Mouse (Mus musculus) liver, postnatal 0 days (tissue): ENCODE measurements around the gene Pla2g4f. TPM values are rescaled to one million over a fixed set of nuclear protein-coding genes. Genes with fewer than 3 reads are reported as not detected.

Experiments
- ATAC-seq: fragments of 200-750 bp; cut with Nextera tagmentation; 2 replicates; pipeline ENCODE4 v1.8.0; 2017; ENCODE audit warnings: mild to moderate bottlenecking, moderate library complexity
- DNase-seq: peaks from one replicate; pipeline ENCODE4 v3.0.0-alpha.2; 2016
- H3K27ac ChIP-seq: fragments of 300-500 bp; sonication (generic); 2 replicates; pipeline ENCODE4 v1.5.1; 2014; ENCODE audit warnings: antibody characterized with exemption, moderate library complexity, mild to moderate bottlenecking, low read depth
- H3K27me3 ChIP-seq: fragments of 300-500 bp; sonication (generic); 2 replicates; pipeline ENCODE4 v1.6.1; 2014; ENCODE audit warnings: low read length, control low read depth, mixed read lengths; ENCODE audit not compliant: insufficient read depth
- H3K36me3 ChIP-seq: fragments of 300-500 bp; sonication (generic); replicated peaks from 2 replicates; pipeline ENCODE4 v1.6.1; 2014; ENCODE audit warnings: mild to moderate bottlenecking, control low read depth, low read length, moderate library complexity, mixed read lengths; ENCODE audit not compliant: insufficient read depth
- H3K4me1 ChIP-seq: fragments of 300-500 bp; sonication (generic); 2 replicates; pipeline ENCODE4 v1.6.1; 2014; ENCODE audit warnings: antibody characterized with exemption, mild to moderate bottlenecking, control low read depth; ENCODE audit not compliant: insufficient read depth
- H3K4me2 ChIP-seq: fragments of 300-500 bp; sonication (generic); 2 replicates; pipeline ENCODE4 v1.6.1; 2014; ENCODE audit warnings: low read depth, mild to moderate bottlenecking, low read length, moderate library complexity, mixed read lengths
- H3K4me3 ChIP-seq: fragments of 300-500 bp; sonication (generic); 2 replicates; pipeline ENCODE4 v1.5.1; 2014; ENCODE audit warnings: low read depth, low read length
- H3K9ac ChIP-seq: fragments of 300-500 bp; sonication (generic); replicated peaks from 2 replicates; pipeline ENCODE4 v1.6.1; 2014; ENCODE audit warnings: mild to moderate bottlenecking, moderate library complexity
- H3K9me3 ChIP-seq: fragments of 300-500 bp; sonication (generic); 2 replicates; pipeline ENCODE4 v1.6.1; 2016; ENCODE audit warnings: mild to moderate bottlenecking, control low read depth, low read length, mixed read lengths
- CTCF ChIP-seq: sonication (generic); IDR thresholded peaks from 2 replicates; pipeline ENCODE4 v1.5.1; 2016; ENCODE audit warnings: antibody characterized with exemption, low read depth
- EP300 ChIP-seq: IDR thresholded peaks from 2 replicates; pipeline ENCODE4 v1.6.1; 2016; ENCODE audit warnings: antibody characterized with exemption, low read depth, mild to moderate bottlenecking
- WGBS: fragments of 180-500 bp; shearing (Covaris S2); extraction: QIAGEN DNeasy Blood & Tissue Kit; methylation state at CpG from one replicate; pipeline ENCODE4 v1.1.7; 2014; ENCODE audit not compliant: insufficient replicate concordance; 5-methylcytosine and 5-hydroxymethylcytosine counted together
- polyA plus RNA-seq: library from polyadenylated mRNA; unstranded; fragments of >200 nt; fragmentation: Nextera tagmentation; extraction: Ambion mirVana; gene quantifications from 2 replicates; pipeline ENCODE4 v1.2.1, GENCODE M21; 2015

Gene Pla2g4f
- polyA plus RNA-seq, 1 experiment from 2014 or later, result not detected

GRCm38 (mm10) chr2:120265523-120265922 is 48.4 kb downstream of the Pla2g4f start:
- Histone ChIP-seq H3K27me3 (no peaks in the 10 kb centered on the region), H3K36me3 (no peaks in the 10 kb centered on the region), H3K4me2 (no peak overlapping the region), H3K4me3 (no peak overlapping the region), H3K9me3 (no peaks in the 10 kb centered on the region), H3K27ac (no peak overlapping the region), H3K4me1 (no peaks in the 10 kb centered on the region), H3K9ac (no peak overlapping the region)
- ATAC-seq, result no peak
- WGBS, result 69% methylated on average over 6 of the region's 6 CpGs
- no peak for TF ChIP-seq EP300
- TF ChIP-seq CTCF, result 0 out of 2 replicates have a peak, but pooled peaks have one; percentile 15
- no peak for DNase-seq

- Histone ChIP-seq H3K27me3 (no peaks in the 10 kb centered on the region), H3K4me1 (no peaks in the 10 kb centered on the region), H3K36me3 (no peaks in the 10 kb centered on the region), H3K9ac (no peak overlapping the region), H3K9me3 (no peaks in the 10 kb centered on the region), H3K4me3 (no peak overlapping the region), H3K4me2 (no peak overlapping the region), H3K27ac (no peak overlapping the region)
- 68% methylated on average over 10 of the region's 10 CpGs for WGBS
- ATAC-seq, result no peak
- no peak for DNase-seq
- TF ChIP-seq EP300, result no peak
- no peak for TF ChIP-seq CTCF
Observed at GRCm38 (mm10) chr2:120264858-120265257, 49.1 kb downstream of the Pla2g4f start.

GRCm38 (mm10) chr2:120262876-120263275 is 51.1 kb downstream of the Pla2g4f start:
- DNase-seq (no peak), ATAC-seq (no peak)
- Histone ChIP-seq H3K27me3 (no peaks in the 10 kb centered on the region), H3K4me2 (no peak overlapping the region), H3K4me1 (no peaks in the 10 kb centered on the region), H3K4me3 (no peak overlapping the region), H3K36me3 (no peaks in the 10 kb centered on the region), H3K9me3 (no peaks in the 10 kb centered on the region), H3K9ac (no peak overlapping the region), H3K27ac (no peak overlapping the region)
- no peak for TF ChIP-seq CTCF
- no peak for TF ChIP-seq EP300
- whole genome bisulfite sequencing, result 20% methylated on average over 1 of the region's 1 CpGs

- ATAC-seq (no peak), DNase-seq (no peak)
- Histone ChIP-seq H3K4me3 (no peak overlapping the region), H3K9ac (no peak overlapping the region), H3K27ac (no peak overlapping the region), H3K36me3 (no peaks in the 10 kb centered on the region), H3K4me1 (no peaks in the 10 kb centered on the region), H3K9me3 (no peaks in the 10 kb centered on the region), H3K4me2 (no peak overlapping the region), H3K27me3 (no peaks in the 10 kb centered on the region)
- WGBS, result 63% methylated on average over 3 of the region's 3 CpGs
- no peak for TF ChIP-seq EP300
- no peak for TF ChIP-seq CTCF
Observed at GRCm38 (mm10) chr2:120261346-120261745, 52.6 kb downstream of the Pla2g4f start.

DNA sequence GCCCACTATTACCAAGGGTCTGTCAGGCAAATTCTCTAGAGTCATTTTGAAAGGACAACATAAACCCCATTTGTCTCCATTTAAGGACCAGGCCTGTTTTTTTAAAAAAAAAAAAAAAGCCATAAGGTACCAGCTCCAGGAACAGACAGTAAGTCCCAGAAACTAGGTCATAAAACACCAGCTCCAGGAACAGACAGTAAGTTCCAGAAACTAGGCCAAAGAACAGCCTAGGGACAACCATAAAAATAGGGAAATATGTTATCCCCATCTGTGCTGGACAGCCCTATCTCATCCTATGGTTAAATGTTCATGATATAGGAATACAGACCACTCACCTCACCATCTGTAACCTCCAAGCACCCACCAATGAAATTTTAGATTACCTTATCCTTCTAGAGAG is 57.7 kb downstream of the Pla2g4f start:
- Histone ChIP-seq H3K4me2 (no peak overlapping the region), H3K9ac (no peak overlapping the region)
- ATAC-seq, result no peak

GRCm38 (mm10) chr2:120252644-120253043 is 61.3 kb downstream of the Pla2g4f start:
- H3K4me2 ChIP-seq, result no peak overlapping the region
- H3K9ac ChIP-seq, result no peak overlapping the region
- no peak overlapping the region for H3K27ac ChIP-seq
- H3K4me3 ChIP-seq, result no peak overlapping the region
- H3K36me3 ChIP-seq, result no peaks in the 10 kb centered on the region
- H3K4me1 ChIP-seq, result no peaks in the 10 kb centered on the region
- H3K9me3 ChIP-seq, result no peaks in the 10 kb centered on the region
- no peaks in the 10 kb centered on the region for H3K27me3 ChIP-seq
- TF ChIP-seq EP300, result no peak
- no peak for TF ChIP-seq CTCF
- ATAC-seq (no peak), DNase-seq (no peak)
- WGBS, result 57% methylated on average over 6 of the region's 6 CpGs

More for the DNA sequence above, 57.7 kb downstream of the Pla2g4f start:
- H3K4me3 ChIP-seq, result no peak overlapping the region
- H3K9me3 ChIP-seq, result no peaks in the 10 kb centered on the region
- H3K27ac ChIP-seq, result no peak overlapping the region
- no peak for DNase-seq
- H3K4me1 ChIP-seq, result no peaks in the 10 kb centered on the region
- no peaks in the 10 kb centered on the region for H3K36me3 ChIP-seq
- TF ChIP-seq EP300 (no peak), CTCF (no peak)
- H3K27me3 ChIP-seq, result no peaks in the 10 kb centered on the region

Other genes starting within 250 kb of the Pla2g4f start
- 20.8 and 29.2 TPM in 2 replicates for gene Ehd4, start 159.6 kb downstream of the Pla2g4f start, polyA plus RNA-seq
- gene Pla2g4e, start 68.8 kb downstream of the Pla2g4f start, polyA plus RNA-seq, result not detected in 2 replicates
- gene Pla2g4d, start 25.0 kb downstream of the Pla2g4f start, polyA plus RNA-seq, result not detected in 2 replicates
- 5.6 and 5.9 TPM in 2 replicates for gene Vps39, start 39.0 kb upstream of the Pla2g4f start, polyA plus RNA-seq
- gene Ganc, start 89.7 kb upstream of the Pla2g4f start, polyA plus RNA-seq, result 6.8 and 8.2 TPM in 2 replicates
- gene Tmem87a, start 89.9 kb upstream of the Pla2g4f start, polyA plus RNA-seq, result 2.9 and 3.2 TPM in 2 replicates
- gene Capn3, start 141.9 kb upstream of the Pla2g4f start, polyA plus RNA-seq, result 4.7 and 4.9 TPM in 2 replicates
- 14.9 and 18.8 TPM in 2 replicates for gene Zfp106, start 249.7 kb upstream of the Pla2g4f start, polyA plus RNA-seq